Mouse (Mus musculus): ENCODE results near the gene Brinp2. TPM values are rescaled to one million over a fixed set of nuclear protein-coding genes. Genes with fewer than 3 reads are reported as not detected.

The Brinp2 gene
- total and polyA plus RNA-seq, 2 experiments: not detected

DNA sequence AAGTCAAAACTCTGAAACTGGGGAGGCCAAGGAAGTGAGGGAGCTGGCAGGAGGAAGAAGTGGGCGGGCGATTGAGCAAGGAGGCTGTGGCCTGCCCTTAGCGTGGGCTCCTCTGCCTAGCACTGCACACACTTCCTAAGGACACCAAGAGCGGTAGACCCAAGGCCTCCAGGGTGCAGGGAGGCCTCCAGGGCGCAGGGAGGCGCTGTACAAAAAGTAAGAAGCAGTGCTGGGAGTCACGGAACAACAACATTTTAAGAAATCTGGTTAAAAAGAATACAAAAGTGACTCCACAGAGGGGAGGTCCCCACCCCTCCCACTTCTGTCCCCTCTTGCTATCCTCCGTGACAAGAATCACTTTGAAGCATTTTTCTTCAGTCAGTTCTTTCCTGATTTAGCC, 110.6 kb downstream of the Brinp2 start:
- H3K27ac ChIP-seq (replicated peaks; ENCODE audit: insufficient read depth, low read depth, low read length): no peak overlapping the region
- no peak overlapping the region for H3K9ac ChIP-seq (ENCODE audit: low read depth, low read length)
- H3K36me3 ChIP-seq (ENCODE audit: control insufficient read depth, insufficient read depth, low read length): no peaks in the 10 kb centered on the region
- TF ChIP-seq CTCF (IDR thresholded peaks at IDR 0.05; ENCODE audit: low read depth, low read length) (no peak), POLR2A (IDR thresholded peaks at IDR 0.05; ENCODE audit: extremely low read depth, insufficient read depth, low read length) (no peak)
- 68% methylated on average over 8 of the region's 8 CpGs for WGBS
- no peak for DNase-seq (ENCODE audit: extremely low read depth, low read depth, low spot score)
- H3K4me1 ChIP-seq (ENCODE audit: control insufficient read depth, insufficient read depth, low read length): no peaks in the 10 kb centered on the region
- no peaks in the 10 kb centered on the region for H3K79me2 ChIP-seq (ENCODE audit: control insufficient read depth, insufficient read depth, low read length)
- no peak overlapping the region for H3K4me3 ChIP-seq (ENCODE audit: insufficient read depth, low read depth, low read length)
- H3K27me3 ChIP-seq (ENCODE audit: control insufficient read depth, insufficient read depth, low read length): no peaks in the 10 kb centered on the region

DNA sequence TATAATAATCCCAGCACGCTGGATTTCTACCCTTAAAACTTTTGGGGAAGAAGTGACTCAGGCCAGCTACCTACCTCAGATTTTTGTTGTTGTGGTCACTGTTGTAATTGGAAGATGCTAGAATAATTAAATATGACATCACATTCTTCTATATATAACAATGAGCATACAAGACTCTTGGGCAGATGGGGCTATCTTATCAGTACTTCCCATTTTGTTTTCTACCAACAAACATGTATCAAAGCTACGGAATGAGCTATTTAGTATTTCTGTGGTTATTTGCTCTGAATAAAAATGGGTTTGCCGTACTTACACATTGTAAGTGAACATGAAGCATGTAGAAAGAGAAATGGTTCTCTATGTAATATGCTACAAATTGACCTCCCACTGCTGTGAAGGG, 112.1 kb downstream of the Brinp2 start:
- Histone ChIP-seq H3K9ac (ENCODE audit: low read depth, low read length) (no peak overlapping the region), H3K79me2 (ENCODE audit: control insufficient read depth, insufficient read depth, low read length) (no peaks in the 10 kb centered on the region), H3K4me3 (ENCODE audit: insufficient read depth, low read depth, low read length) (no peak overlapping the region), H3K4me1 (ENCODE audit: control insufficient read depth, insufficient read depth, low read length) (no peaks in the 10 kb centered on the region), H3K27ac (replicated peaks; ENCODE audit: insufficient read depth, low read depth, low read length) (no peak overlapping the region), H3K36me3 (ENCODE audit: control insufficient read depth, insufficient read depth, low read length) (no peaks in the 10 kb centered on the region), H3K27me3 (ENCODE audit: control insufficient read depth, insufficient read depth, low read length) (no peaks in the 10 kb centered on the region)
- TF ChIP-seq POLR2A (IDR thresholded peaks at IDR 0.05; ENCODE audit: extremely low read depth, insufficient read depth, low read length): no peak
- no peak for TF ChIP-seq CTCF (IDR thresholded peaks at IDR 0.05; ENCODE audit: low read depth, low read length)
- no peak for DNase-seq (ENCODE audit: extremely low read depth, low read depth, low spot score)
- WGBS: 84% methylated on average over 3 of the region's 3 CpGs

DNA sequence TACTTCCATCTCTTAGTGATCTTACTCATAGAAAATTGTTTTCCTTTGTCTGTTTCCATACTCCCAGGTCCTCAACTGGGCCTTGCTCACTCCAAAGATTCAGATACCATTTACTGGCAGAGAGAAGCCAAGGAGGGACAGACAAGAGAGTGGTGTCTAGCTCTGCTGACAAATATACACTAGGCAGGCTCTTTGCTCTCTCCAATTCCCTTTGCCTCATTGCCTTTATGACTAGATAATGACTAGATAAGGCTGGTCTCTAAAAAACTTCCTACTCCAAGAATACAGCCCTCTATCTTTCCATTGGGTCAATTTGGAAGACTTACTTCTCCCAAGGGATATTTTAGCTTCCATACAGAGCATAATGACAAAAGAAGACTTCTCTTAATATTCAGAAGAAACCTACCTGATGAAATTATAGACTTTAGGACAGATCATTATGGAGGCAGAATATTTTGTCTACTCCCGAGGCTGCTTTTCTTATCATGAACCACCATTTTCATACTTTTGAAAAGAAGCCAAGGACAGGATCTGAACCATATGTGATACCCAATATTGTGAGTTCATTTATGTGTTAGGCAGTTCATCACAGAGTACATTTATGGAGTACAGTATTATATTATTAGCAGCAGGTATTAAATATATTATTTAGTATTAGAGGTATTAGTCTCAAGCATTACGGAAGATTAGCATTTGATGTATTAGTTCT, 114.1 kb downstream of the Brinp2 start:
- H3K4me1 ChIP-seq (ENCODE audit: control insufficient read depth, insufficient read depth, low read length): no peaks in the 10 kb centered on the region
- H3K27ac ChIP-seq (replicated peaks; ENCODE audit: insufficient read depth, low read depth, low read length): no peak overlapping the region
- WGBS: 86% methylated on average over 2 of the region's 2 CpGs
- H3K9ac ChIP-seq (ENCODE audit: low read depth, low read length): no peak overlapping the region
- DNase-seq (ENCODE audit: extremely low read depth, low read depth, low spot score): no peak
- H3K27me3 ChIP-seq (ENCODE audit: control insufficient read depth, insufficient read depth, low read length): no peaks in the 10 kb centered on the region
- no peaks in the 10 kb centered on the region for H3K79me2 ChIP-seq (ENCODE audit: control insufficient read depth, insufficient read depth, low read length)
- TF ChIP-seq POLR2A (IDR thresholded peaks at IDR 0.05; ENCODE audit: extremely low read depth, insufficient read depth, low read length) (no peak), CTCF (IDR thresholded peaks at IDR 0.05; ENCODE audit: low read depth, low read length) (no peak)
- no peaks in the 10 kb centered on the region for H3K36me3 ChIP-seq (ENCODE audit: control insufficient read depth, insufficient read depth, low read length)
- no peak overlapping the region for H3K4me3 ChIP-seq (ENCODE audit: insufficient read depth, low read depth, low read length)

DNA sequence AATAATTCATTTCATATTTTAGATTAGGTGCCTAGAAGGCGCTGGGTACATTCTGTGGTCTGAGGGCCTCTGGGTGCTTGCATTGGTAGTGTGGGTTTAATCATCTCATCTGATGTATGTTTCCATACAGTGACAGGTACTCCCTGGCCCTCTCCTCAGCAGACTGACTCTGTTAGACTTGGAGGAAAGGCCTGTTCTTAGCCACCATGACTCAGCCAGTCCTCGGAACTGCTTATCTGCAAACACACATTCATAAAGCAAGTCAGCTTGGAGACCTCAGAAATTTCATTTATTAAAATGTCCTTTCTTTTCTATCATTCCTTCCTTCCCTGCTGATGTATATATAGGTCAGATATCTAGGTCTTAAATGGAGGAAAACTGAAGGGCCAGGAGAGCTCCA, 116.3 kb downstream of the Brinp2 start:
- H3K4me3 ChIP-seq (ENCODE audit: insufficient read depth, low read depth, low read length): no peak overlapping the region
- no peaks in the 10 kb centered on the region for H3K4me1 ChIP-seq (ENCODE audit: control insufficient read depth, insufficient read depth, low read length)
- no peaks in the 10 kb centered on the region for H3K36me3 ChIP-seq (ENCODE audit: control insufficient read depth, insufficient read depth, low read length)
- no peak for DNase-seq (ENCODE audit: extremely low read depth, low read depth, low spot score)
- TF ChIP-seq CTCF (IDR thresholded peaks at IDR 0.05; ENCODE audit: low read depth, low read length): no peak
- TF ChIP-seq POLR2A (IDR thresholded peaks at IDR 0.05; ENCODE audit: extremely low read depth, insufficient read depth, low read length): no peak
- no peak overlapping the region for H3K9ac ChIP-seq (ENCODE audit: low read depth, low read length)
- H3K27me3 ChIP-seq (ENCODE audit: control insufficient read depth, insufficient read depth, low read length): no peaks in the 10 kb centered on the region
- 72% methylated on average over 2 of the region's 2 CpGs for WGBS
- H3K79me2 ChIP-seq (ENCODE audit: control insufficient read depth, insufficient read depth, low read length): no peaks in the 10 kb centered on the region
- no peak overlapping the region for H3K27ac ChIP-seq (replicated peaks; ENCODE audit: insufficient read depth, low read depth, low read length)

DNA sequence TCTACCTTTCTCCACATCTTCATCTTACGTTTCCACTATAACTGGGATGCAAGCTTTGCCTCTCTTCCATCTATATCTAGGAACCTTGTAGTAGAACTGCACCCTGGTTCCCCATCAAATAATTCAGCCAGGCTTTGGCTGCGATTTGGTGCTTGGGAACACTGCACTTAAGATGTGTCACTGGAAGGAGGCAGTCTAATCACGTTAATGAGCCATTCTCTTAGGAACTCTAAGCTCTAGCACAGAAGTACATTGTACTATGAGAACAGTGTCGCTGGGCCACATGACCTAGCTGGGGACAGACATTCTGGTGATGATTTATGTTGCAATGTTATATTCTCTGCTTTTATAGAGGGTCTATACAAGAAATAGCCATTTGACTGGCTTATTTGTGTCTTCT, 117.4 kb downstream of the Brinp2 start:
- Histone ChIP-seq H3K36me3 (ENCODE audit: control insufficient read depth, insufficient read depth, low read length) (no peaks in the 10 kb centered on the region), H3K4me1 (ENCODE audit: control insufficient read depth, insufficient read depth, low read length) (no peaks in the 10 kb centered on the region), H3K4me3 (ENCODE audit: insufficient read depth, low read depth, low read length) (no peak overlapping the region), H3K9ac (ENCODE audit: low read depth, low read length) (no peak overlapping the region), H3K79me2 (ENCODE audit: control insufficient read depth, insufficient read depth, low read length) (no peaks in the 10 kb centered on the region), H3K27ac (replicated peaks; ENCODE audit: insufficient read depth, low read depth, low read length) (no peak overlapping the region), H3K27me3 (ENCODE audit: control insufficient read depth, insufficient read depth, low read length) (no peaks in the 10 kb centered on the region)
- WGBS: 58% methylated on average over 4 of the region's 4 CpGs
- TF ChIP-seq POLR2A (IDR thresholded peaks at IDR 0.05; ENCODE audit: extremely low read depth, insufficient read depth, low read length) (no peak), CTCF (IDR thresholded peaks at IDR 0.05; ENCODE audit: low read depth, low read length) (no peak)
- DNase-seq (ENCODE audit: extremely low read depth, low read depth, low spot score): no peak

DNA sequence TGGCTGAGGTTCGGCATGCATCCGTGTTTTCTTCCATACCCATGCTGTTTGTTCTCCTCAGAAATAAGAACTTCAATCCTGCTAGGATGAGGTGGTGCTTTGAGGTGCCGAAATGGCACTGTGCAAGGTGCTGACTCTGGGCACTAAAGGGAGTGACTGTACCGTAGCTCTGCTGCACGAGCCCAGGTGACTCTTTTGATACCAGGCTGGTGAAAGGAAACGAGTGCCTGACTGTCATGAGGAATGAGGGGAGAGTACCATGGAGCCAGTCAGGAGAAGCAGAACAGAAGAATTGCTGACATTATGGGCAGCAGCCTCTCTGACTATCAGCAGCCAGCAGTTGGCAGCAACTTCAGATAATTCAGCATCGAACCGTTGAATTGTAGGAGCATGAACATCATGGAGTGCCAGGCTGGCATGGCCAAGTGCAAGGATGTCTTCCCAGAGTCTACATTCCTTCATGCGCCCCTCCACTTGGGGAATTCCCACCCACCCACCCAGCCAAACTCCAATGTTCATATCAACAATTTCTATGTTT, 127.4 kb downstream of the Brinp2 start:
- Histone ChIP-seq H3K27ac (replicated peaks; ENCODE audit: insufficient read depth, low read depth, low read length) (no peak overlapping the region), H3K4me1 (ENCODE audit: control insufficient read depth, insufficient read depth, low read length) (no peaks in the 10 kb centered on the region), H3K27me3 (ENCODE audit: control insufficient read depth, insufficient read depth, low read length) (no peaks in the 10 kb centered on the region), H3K36me3 (ENCODE audit: control insufficient read depth, insufficient read depth, low read length) (no peaks in the 10 kb centered on the region), H3K79me2 (ENCODE audit: control insufficient read depth, insufficient read depth, low read length) (no peaks in the 10 kb centered on the region), H3K9ac (ENCODE audit: low read depth, low read length) (no peak overlapping the region), H3K4me3 (ENCODE audit: insufficient read depth, low read depth, low read length) (no peak overlapping the region)
- WGBS: 81% methylated on average over 9 of the region's 9 CpGs
- no peak for TF ChIP-seq CTCF (IDR thresholded peaks at IDR 0.05; ENCODE audit: low read depth, low read length)
- no peak for TF ChIP-seq POLR2A (IDR thresholded peaks at IDR 0.05; ENCODE audit: extremely low read depth, insufficient read depth, low read length)
- DNase-seq (ENCODE audit: extremely low read depth, low read depth, low spot score): no peak

Data from liver, adult 2 months (tissue).